Mouse (Mus musculus) lung, postnatal 0 days (tissue): ENCODE results near the gene Gli3.

Experiments
- CTCF ChIP-seq: IDR thresholded peaks from 2 replicates; pipeline ENCODE4 v1.5.1; 2016; ENCODE audit warnings: antibody characterized with exemption, mild to moderate bottlenecking
- EP300 ChIP-seq: IDR thresholded peaks from 2 replicates; pipeline ENCODE4 v1.6.1; 2016; ENCODE audit warnings: antibody characterized with exemption, mild to moderate bottlenecking, control low read depth

DNA sequence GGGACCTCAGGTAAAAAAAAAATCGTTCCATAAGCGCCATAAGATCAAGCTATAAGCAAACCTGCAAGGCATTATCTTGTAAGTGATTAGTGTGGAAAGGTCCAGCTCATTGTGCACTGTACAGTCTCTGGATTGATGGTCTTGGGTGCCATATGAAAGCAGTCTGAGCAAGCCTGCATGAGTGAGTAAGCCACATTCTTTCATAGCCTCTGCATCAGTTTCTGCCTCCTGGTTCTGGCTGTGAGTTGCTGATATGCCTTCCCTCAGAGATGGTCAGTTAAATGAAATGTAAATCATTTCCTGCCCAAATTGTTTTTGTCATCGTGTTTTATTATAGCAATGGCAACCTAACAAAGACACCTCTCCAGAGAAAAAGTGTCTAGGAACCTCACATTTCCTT is 98.4 kb downstream of the Gli3 start:
- no peak for TF ChIP-seq CTCF
- no peak for TF ChIP-seq EP300
